Mouse (Mus musculus) hindbrain, embryonic 15.5 days (tissue): ENCODE measurements around the gene Srr. TPM values are rescaled to one million over a fixed set of nuclear protein-coding genes. Genes with fewer than 3 reads are reported as not detected.
A peak's percentile ranks its signal among the peaks of the same experiment; 100 is the strongest.

Experiments
- ATAC-seq: fragments of 200-750 bp; cut with Nextera tagmentation; 2 replicates; pipeline ENCODE4 v1.8.0; 2017; ENCODE audit warnings: low read depth, moderate number of reproducible peaks, moderate TSS enrichment; ENCODE audit not compliant: low FRiP score
- H3K27ac ChIP-seq: fragments of 300-500 bp; sonication (generic); replicated peaks from 2 replicates; pipeline ENCODE4 v1.5.1; 2015; ENCODE audit warnings: mild to moderate bottlenecking, inconsistent platforms
- H3K27me3 ChIP-seq: fragments of 300-500 bp; sonication (generic); 2 replicates; pipeline ENCODE4 v1.6.1; 2015; ENCODE audit warnings: control low read depth, inconsistent platforms
- H3K36me3 ChIP-seq: fragments of 300-500 bp; sonication (generic); 2 replicates; pipeline ENCODE4 v1.6.1; 2015; ENCODE audit warnings: control low read depth, inconsistent platforms
- H3K4me1 ChIP-seq: fragments of 300-500 bp; sonication (generic); replicated peaks from 2 replicates; pipeline ENCODE4 v1.6.1; 2015; ENCODE audit warnings: control low read depth, inconsistent platforms
- H3K4me2 ChIP-seq: fragments of 300-500 bp; sonication (generic); 2 replicates; pipeline ENCODE4 v1.6.1; 2015; ENCODE audit warnings: moderate library complexity, mild to moderate bottlenecking, inconsistent platforms
- H3K4me3 ChIP-seq: fragments of 300-500 bp; sonication (generic); 2 replicates; pipeline ENCODE4 v1.5.1; 2015; ENCODE audit warnings: mild to moderate bottlenecking, inconsistent platforms
- H3K9ac ChIP-seq: fragments of 300-500 bp; sonication (generic); 2 replicates; pipeline ENCODE4 v1.6.1; 2015; ENCODE audit warnings: inconsistent platforms
- H3K9me3 ChIP-seq: fragments of 300-500 bp; sonication (generic); 2 replicates; pipeline ENCODE4 v1.6.1; 2016; ENCODE audit warnings: control low read depth, inconsistent platforms
- WGBS: fragments of 180-500 bp; shearing (Covaris S2); methylation state at CpG from one replicate; pipeline ENCODE4 v1.1.7; 2015; 5-methylcytosine and 5-hydroxymethylcytosine counted together
- polyA plus RNA-seq: library from polyadenylated mRNA; unstranded; fragments of >200 nt; fragmentation: Nextera tagmentation; extraction: Ambion mirVana; gene quantifications from 2 replicates; pipeline ENCODE4 v1.2.1, GENCODE M21; 2015

Gene Srr
- polyA plus RNA-seq, result 36.3 and 38.3 TPM in 2 replicates

DNA sequence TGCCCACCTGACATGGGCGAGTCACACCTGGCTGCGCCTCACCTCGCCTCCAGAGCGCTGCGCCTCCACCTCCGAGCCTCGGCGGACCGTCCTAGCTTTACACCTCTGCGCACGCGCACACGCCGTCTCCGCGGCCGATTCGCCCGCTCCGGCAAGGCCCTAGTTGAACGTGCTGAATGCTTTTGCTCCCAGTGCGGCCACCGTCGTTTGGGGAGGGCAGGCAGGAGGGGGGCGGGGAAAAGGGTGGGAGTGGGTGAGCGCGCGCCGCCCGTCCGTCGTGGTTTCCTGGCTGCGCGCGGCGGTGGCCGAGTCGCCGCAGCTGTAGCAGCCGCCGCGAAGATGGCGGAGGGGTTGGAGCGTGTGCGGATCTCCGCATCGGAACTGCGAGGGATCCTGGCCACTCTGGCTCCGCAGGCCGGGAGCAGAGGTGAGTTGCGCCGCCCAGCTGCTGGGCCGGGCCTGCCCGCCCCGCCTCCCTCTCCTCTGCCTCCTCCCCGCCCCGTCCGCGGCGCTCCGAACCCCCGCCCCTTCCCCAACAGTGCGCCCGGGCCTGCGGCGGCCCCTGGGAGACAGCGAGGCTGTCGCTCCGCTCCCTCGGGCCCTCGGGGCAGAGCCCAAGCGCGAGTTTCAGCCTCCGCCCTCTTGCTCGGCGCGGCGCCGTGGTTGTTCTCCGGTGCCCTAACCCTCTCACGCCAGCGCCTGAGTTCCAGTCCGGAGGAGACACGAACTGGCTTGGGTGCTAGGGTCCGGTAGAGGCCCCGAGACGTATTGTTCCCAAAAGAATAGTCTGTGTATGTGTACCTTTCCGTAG is at the start of gene Srr, which contains the start of gene Smg6:
Gene Srr, minus strand, starts transcription at position 372 of the 811 bp plus-strand sequence.
Gene Smg6, plus strand, starts transcription at position 247 of the 811 bp plus-strand sequence.
- peak within 1 kb of the TSS; percentile 98 for H3K27ac ChIP-seq
- WGBS, result 0% methylated on average over 58 of the region's 88 CpGs
- H3K27me3 ChIP-seq, result no peaks in the 10 kb centered on the region
- H3K9me3 ChIP-seq, result no peaks in the 10 kb centered on the region
- H3K9ac ChIP-seq, result peak within 1 kb of the TSS; percentile 70
- peaks cover 6% of the 10 kb centered on the region; the same call in 1 of the 2 replicates for H3K36me3 ChIP-seq
- peak within 1 kb of the TSS; percentile 84 for H3K4me3 ChIP-seq
- peak; percentile 95 for ATAC-seq
- H3K4me2 ChIP-seq, result peak within 1 kb of the TSS; percentile 64
- peaks cover 28% of the 10 kb centered on the region for H3K4me1 ChIP-seq

- ATAC-seq, result no peak
Observed at GRCm38 (mm10) chr11:74974615-74975014, 48.9 kb upstream of the Srr start.

GRCm38 (mm10) chr11:74973290-74974157 is 47.8 kb upstream of the Srr start:
- WGBS, result 76% methylated on average over 7 of the region's 7 CpGs

More at GRCm38 (mm10) chr11:74974615-74975014, 48.9 kb upstream of the Srr start:
- Histone ChIP-seq H3K4me2 (no peak overlapping the region), H3K9ac (no peak overlapping the region), H3K9me3 (no peaks in the 10 kb centered on the region), H3K36me3 (no peaks in the 10 kb centered on the region), H3K27ac (no peak overlapping the region), H3K4me3 (no peak overlapping the region), H3K4me1 (no peaks in the 10 kb centered on the region), H3K27me3 (no peaks in the 10 kb centered on the region)

DNA sequence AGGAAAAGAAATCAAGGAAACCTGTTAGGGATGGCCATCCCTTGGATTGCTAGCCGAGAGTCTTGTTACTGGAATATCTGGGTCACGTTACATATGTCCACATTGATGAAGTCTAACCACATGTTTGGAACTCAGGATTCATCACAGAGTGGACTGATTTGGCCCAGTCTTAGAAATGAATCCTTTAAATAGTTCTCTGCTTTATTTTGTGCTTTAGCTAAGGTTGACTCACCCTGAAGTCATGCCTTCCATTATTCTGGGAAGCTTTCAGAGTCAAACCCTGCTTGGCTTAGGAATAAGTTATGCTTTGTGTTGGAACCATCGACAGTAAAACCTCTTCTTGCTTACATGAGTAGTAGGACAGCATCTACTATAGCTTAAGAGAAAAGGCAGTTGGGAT is 39.8 kb upstream of the Srr start:
- ATAC-seq, result no peak
- Histone ChIP-seq H3K36me3 (peaks cover 4% of the 10 kb centered on the region; the same call in 1 of the 2 replicates), H3K9ac (no peak overlapping the region), H3K4me1 (no peaks in the 10 kb centered on the region), H3K4me3 (no peak overlapping the region), H3K9me3 (no peaks in the 10 kb centered on the region), H3K27ac (no peak overlapping the region), H3K4me2 (no peak overlapping the region), H3K27me3 (no peaks in the 10 kb centered on the region)
- 92% methylated on average over 3 of the region's 3 CpGs for WGBS

More at GRCm38 (mm10) chr11:74973290-74974157, 47.8 kb upstream of the Srr start:
- Histone ChIP-seq H3K4me1 (no peaks in the 10 kb centered on the region), H3K9ac (no peak overlapping the region), H3K4me3 (no peak overlapping the region), H3K36me3 (no peaks in the 10 kb centered on the region), H3K4me2 (no peak overlapping the region), H3K27me3 (no peaks in the 10 kb centered on the region), H3K27ac (no peak overlapping the region), H3K9me3 (no peaks in the 10 kb centered on the region)
- no peak for ATAC-seq

DNA sequence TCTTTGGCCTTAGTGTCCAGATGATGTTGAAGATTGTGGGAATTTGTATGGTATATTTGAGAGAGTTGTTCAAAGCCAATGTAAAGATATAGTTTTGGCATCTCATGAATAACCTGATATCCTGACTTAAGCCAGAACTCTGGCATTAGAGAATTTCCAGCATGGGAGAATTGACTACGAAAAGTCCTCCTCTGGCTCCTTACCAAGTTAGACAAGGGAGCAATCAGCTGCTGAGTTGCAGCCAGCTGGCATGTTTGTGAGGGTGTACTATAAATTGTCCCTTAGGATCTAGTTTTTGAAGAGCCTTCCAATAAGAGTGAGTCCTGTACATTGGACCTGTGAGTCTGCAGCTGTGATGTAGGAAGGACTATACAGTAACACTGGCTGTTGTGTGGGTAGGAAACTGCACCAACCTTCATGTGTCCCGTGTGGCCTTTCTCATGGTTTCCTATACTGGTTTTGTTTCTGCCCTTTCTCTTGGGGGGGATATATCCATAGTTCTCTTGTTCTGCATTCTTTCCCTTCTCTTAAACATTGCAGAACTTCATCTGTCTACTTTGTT is 37.2 kb upstream of the Srr start:
- 66% methylated on average over 2 of the region's 2 CpGs for WGBS
- no peak overlapping the region for H3K27ac ChIP-seq
- no peaks in the 10 kb centered on the region for H3K4me1 ChIP-seq
- H3K9me3 ChIP-seq, result no peaks in the 10 kb centered on the region
- H3K9ac ChIP-seq, result no peak overlapping the region
- H3K36me3 ChIP-seq, result peaks cover 4% of the 10 kb centered on the region; the same call in 1 of the 2 replicates
- H3K4me2 ChIP-seq, result no peak overlapping the region
- ATAC-seq, result no peak
- H3K4me3 ChIP-seq, result no peak overlapping the region
- H3K27me3 ChIP-seq, result no peaks in the 10 kb centered on the region

GRCm38 (mm10) chr11:74961953-74962352 is 36.2 kb upstream of the Srr start:
- Histone ChIP-seq H3K27me3 (no peaks in the 10 kb centered on the region), H3K4me2 (no peak overlapping the region), H3K9me3 (no peaks in the 10 kb centered on the region), H3K36me3 (peaks cover 8% of the 10 kb centered on the region; the same call in 1 of the 2 replicates), H3K4me1 (no peaks in the 10 kb centered on the region), H3K9ac (no peak overlapping the region), H3K4me3 (no peak overlapping the region), H3K27ac (no peak overlapping the region)
- ATAC-seq, result no peak

GRCm38 (mm10) chr11:74960031-74960551 is 34.3 kb upstream of the Srr start:
- Histone ChIP-seq H3K9me3 (no peaks in the 10 kb centered on the region), H3K9ac (no peak overlapping the region), H3K4me2 (no peak overlapping the region), H3K36me3 (peaks cover 7% of the 10 kb centered on the region; the same call in 1 of the 2 replicates), H3K27ac (no peak overlapping the region), H3K4me3 (no peak overlapping the region), H3K27me3 (no peaks in the 10 kb centered on the region), H3K4me1 (no peaks in the 10 kb centered on the region)
- WGBS, result 95% methylated on average over 9 of the region's 9 CpGs
- ATAC-seq, result no peak

DNA sequence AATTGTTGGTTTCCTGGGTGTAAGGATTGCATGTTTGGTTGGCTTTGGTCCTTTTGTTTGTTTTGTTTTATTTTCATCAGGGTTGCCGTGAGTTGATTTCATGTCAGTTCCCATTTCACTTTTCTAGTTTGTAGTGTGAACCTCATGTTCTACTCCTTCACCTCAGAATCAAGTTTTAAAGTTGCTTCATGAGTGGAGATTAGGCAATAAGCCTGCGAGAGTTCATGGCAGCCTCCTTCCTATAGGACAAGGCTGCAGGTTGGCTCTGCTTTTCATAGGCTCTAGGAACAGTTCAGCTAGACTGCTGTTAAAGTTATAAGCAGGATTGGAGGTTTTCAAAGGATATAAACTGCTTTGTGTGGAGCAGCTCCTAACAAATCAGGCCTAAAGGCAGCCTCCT is 33.8 kb upstream of the Srr start:
- Histone ChIP-seq H3K9ac (no peak overlapping the region), H3K27me3 (no peaks in the 10 kb centered on the region), H3K4me3 (no peak overlapping the region), H3K27ac (no peak overlapping the region), H3K4me1 (no peaks in the 10 kb centered on the region), H3K4me2 (no peak overlapping the region), H3K9me3 (no peaks in the 10 kb centered on the region), H3K36me3 (peaks cover 7% of the 10 kb centered on the region; the same call in 1 of the 2 replicates)
- no peak for ATAC-seq
- WGBS, result 84% methylated on average over 2 of the region's 2 CpGs

DNA sequence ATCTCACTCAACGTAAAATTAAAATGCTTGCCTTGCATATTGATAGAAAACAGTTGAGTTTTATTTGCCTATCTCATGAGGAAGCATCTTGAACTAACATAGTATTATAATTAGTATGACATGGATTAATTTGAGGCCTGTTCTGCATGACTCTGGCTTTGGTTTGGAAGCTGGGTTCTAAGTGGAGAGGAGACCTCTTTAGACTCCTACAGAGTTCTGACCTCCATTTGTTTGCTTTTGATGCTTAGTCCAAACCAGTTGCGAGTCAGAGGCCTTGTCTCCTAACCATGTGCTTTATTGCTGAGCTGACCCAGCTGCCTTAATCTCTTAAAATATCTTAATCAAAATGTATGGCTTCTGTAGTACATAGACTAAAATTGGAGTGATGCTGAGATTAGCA is 31.9 kb upstream of the Srr start:
- Histone ChIP-seq H3K9me3 (no peaks in the 10 kb centered on the region), H3K27me3 (no peaks in the 10 kb centered on the region), H3K27ac (no peak overlapping the region), H3K9ac (no peak overlapping the region), H3K4me1 (no peaks in the 10 kb centered on the region), H3K4me2 (no peak overlapping the region), H3K36me3 (peaks cover 7% of the 10 kb centered on the region; the same call in 1 of the 2 replicates), H3K4me3 (no peak overlapping the region)
- ATAC-seq, result no peak
- WGBS, result 89% methylated on average over 2 of the region's 2 CpGs

DNA sequence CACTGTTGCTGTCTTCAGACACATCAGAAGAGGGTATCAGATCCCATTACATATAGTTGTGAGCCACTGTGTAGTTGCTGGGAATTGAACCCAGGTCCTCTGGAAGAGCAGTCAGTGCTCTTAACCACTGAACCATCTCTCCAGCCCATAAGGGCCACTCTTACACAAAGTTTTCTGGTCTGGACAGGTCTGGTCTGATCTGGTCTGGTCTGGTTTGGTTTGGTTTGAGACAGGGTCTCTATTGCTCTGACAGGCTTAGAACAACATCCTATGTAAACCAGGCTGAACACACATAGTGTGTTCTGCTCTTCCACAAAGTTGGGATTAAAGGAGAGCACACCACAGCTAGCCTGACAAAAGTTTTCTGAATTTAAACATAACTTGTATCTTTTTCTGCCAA is 30.3 kb upstream of the Srr start:
- ATAC-seq, result no peak
- H3K27ac ChIP-seq, result no peak overlapping the region
- peaks cover 7% of the 10 kb centered on the region; the same call in 1 of the 2 replicates for H3K36me3 ChIP-seq
- no peak overlapping the region for H3K4me3 ChIP-seq
- H3K9ac ChIP-seq, result no peak overlapping the region
- no peaks in the 10 kb centered on the region for H3K9me3 ChIP-seq
- H3K27me3 ChIP-seq, result no peaks in the 10 kb centered on the region
- H3K4me2 ChIP-seq, result no peak overlapping the region
- no peaks in the 10 kb centered on the region for H3K4me1 ChIP-seq

- Histone ChIP-seq H3K27ac (no peak overlapping the region), H3K4me2 (no peak overlapping the region), H3K4me3 (no peak overlapping the region), H3K4me1 (no peaks in the 10 kb centered on the region), H3K27me3 (no peaks in the 10 kb centered on the region), H3K9me3 (no peaks in the 10 kb centered on the region), H3K9ac (no peak overlapping the region), H3K36me3 (peaks cover 7% of the 10 kb centered on the region; the same call in 1 of the 2 replicates)
- ATAC-seq, result no peak
Observed at GRCm38 (mm10) chr11:74954901-74955300, 29.2 kb upstream of the Srr start.
